Mouse (Mus musculus) E14TG2a.4 (cell line): ENCODE results near the gene Glt28d2.

Experiments used
- H3K27me3 ChIP-seq: 2 replicates; pipeline ENCODE4 v1.6.1; 2014; ENCODE audit warnings: low read length, control low read depth; ENCODE audit not compliant: insufficient read depth
- H3K36me3 ChIP-seq: 2 replicates; pipeline ENCODE4 v1.6.1; 2014; ENCODE audit warnings: low read length, control low read depth; ENCODE audit not compliant: insufficient read depth
- H3K4me1 ChIP-seq: replicated peaks from 2 replicates; pipeline ENCODE4 v1.6.1; 2014; ENCODE audit warnings: low read depth, low read length, control low read depth
- H3K4me3 ChIP-seq: replicated peaks from 2 replicates; pipeline ENCODE4 v1.5.1; 2014; ENCODE audit warnings: mild to moderate bottlenecking, low read length
- H3K9me3 ChIP-seq: 2 replicates; pipeline ENCODE4 v1.6.1; 2014; ENCODE audit warnings: low read length, control low read depth
- CTCF ChIP-seq: conservative IDR thresholded peaks from 2 replicates; pipeline ENCODE4 v1.5.1; 2014; ENCODE audit warnings: low read length
- NANOG ChIP-seq: IDR thresholded peaks from 2 replicates; pipeline ENCODE4 v1.6.1; 2014; ENCODE audit warnings: borderline replicate concordance, low read length, mixed read lengths
- POU5F1 ChIP-seq: IDR thresholded peaks from 2 replicates; pipeline ENCODE4 v1.6.1; 2014; ENCODE audit warnings: low read length, borderline replicate concordance

Gene Glt28d2

DNA sequence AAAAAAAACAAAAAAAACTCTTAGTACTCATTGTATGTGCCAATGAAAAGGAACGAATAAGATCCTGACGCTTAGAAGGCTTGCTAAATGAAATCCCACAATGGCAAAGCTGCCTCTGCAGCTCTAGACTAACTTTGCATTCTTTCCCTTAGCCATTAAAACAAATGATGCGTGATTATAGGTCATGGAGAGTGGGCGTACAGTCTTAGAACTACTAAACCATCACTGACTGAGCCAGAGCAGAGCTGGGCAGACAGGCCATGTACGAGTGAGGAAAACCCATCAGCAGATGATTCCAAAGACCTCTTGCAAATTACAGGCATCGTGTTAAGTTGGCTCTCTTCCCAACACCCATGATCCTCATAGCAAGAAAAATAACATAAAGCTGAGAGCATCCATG, 59.5 kb downstream of the Glt28d2 start:
- TF ChIP-seq NANOG = no peak
- no peak for TF ChIP-seq POU5F1
- TF ChIP-seq CTCF = no peak
- Histone ChIP-seq H3K36me3 (no peaks in the 10 kb centered on the region), H3K27me3 (peaks cover 4% of the 10 kb centered on the region; the same call in 1 of the 2 replicates), H3K9me3 (no peaks in the 10 kb centered on the region), H3K4me1 (peaks cover 16% of the 10 kb centered on the region), H3K4me3 (no peak overlapping the region)

DNA sequence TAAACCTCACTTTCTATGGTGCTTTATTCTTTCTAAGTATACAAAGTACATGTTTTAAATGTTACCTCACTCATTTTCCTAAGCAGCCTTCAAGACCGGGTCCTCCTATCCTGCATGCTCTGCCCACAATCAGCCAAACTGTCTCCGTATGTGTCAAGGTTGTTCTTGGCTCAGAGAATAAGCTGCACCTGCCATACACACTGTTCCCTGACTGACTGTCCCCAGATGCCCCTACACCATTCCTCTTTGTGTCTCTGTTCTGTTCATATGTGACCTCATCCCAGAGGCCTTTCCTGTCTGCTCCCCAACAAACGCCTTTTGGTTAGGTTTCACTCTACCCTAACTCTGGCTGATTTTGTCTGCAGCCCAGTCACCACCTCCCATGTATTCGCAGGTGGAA, 60.0 kb downstream of the Glt28d2 start:
- H3K9me3 ChIP-seq = no peaks in the 10 kb centered on the region
- H3K36me3 ChIP-seq = no peaks in the 10 kb centered on the region
- no peak overlapping the region for H3K4me3 ChIP-seq
- TF ChIP-seq POU5F1 (no peak), NANOG (no peak), CTCF (no peak)
- peaks cover 11% of the 10 kb centered on the region for H3K4me1 ChIP-seq
- peaks cover 4% of the 10 kb centered on the region; the same call in 1 of the 2 replicates for H3K27me3 ChIP-seq

DNA sequence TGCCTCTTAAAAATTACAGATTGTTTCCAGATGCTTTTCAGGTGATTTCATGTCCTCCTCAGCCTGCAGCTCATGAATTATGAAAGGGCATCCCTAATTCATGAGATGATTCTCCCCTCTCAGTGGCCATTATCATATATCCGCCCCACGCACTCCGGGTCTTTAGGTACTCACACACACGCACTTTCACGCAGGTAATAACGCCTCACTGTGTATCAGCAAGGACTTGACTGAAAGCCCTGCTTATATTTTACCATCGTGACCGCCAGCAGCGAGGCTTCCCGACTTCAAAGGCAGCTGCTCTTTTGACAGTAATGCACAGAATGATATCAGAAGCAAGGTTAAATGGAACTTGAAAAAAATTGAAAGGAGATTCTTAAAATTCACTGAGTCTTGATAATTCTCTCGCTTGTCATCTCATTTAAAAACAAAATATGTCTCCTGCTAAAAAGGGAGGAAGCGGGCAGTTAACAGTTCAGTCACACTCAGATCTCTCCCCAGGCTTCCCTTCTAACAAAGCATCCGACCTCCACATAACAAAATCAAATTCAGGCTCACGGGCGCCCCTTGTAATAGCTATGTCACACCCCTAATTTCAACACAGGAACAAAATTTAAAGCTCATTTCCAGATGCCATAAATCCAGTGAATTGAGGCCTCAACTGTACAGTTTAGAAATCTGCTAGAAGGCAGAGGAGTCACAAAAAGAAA, 66.3 kb downstream of the Glt28d2 start:
- Histone ChIP-seq H3K4me3 (no peak overlapping the region), H3K4me1 (no peaks in the 10 kb centered on the region), H3K9me3 (no peaks in the 10 kb centered on the region), H3K36me3 (no peaks in the 10 kb centered on the region), H3K27me3 (no peaks in the 10 kb centered on the region)
- no peak for TF ChIP-seq NANOG
- no peak for TF ChIP-seq CTCF
- no peak for TF ChIP-seq POU5F1
